Mouse (Mus musculus) forebrain, postnatal 0 days (tissue): ENCODE results near the gene Tet1. TPM values are rescaled to one million over a fixed set of nuclear protein-coding genes. Genes with fewer than 3 reads are reported as not detected.

Experiments used
- ATAC-seq: fragments of 200-750 bp; cut with Nextera tagmentation; 2 replicates; pipeline ENCODE4 v1.8.0; 2017; ENCODE audit warnings: mild to moderate bottlenecking, moderate library complexity
- DNase-seq: peaks from one replicate; pipeline ENCODE4 v3.0.0-alpha.2; 2015
- H3K27ac ChIP-seq: fragments of 300-500 bp; sonication (generic); 2 replicates; pipeline ENCODE4 v1.5.1; 2014; ENCODE audit warnings: low read depth, mild to moderate bottlenecking, antibody characterized with exemption, low read length, moderate library complexity, mixed read lengths
- H3K27me3 ChIP-seq: fragments of 300-500 bp; sonication (generic); 2 replicates; pipeline ENCODE4 v1.6.1; 2014; ENCODE audit warnings: mild to moderate bottlenecking, low read length, mixed read lengths; ENCODE audit not compliant: insufficient read depth
- H3K36me3 ChIP-seq: fragments of 300-500 bp; sonication (generic); 2 replicates; pipeline ENCODE4 v1.6.1; 2014; ENCODE audit warnings: mild to moderate bottlenecking, moderate library complexity; ENCODE audit not compliant: insufficient read depth
- H3K4me1 ChIP-seq: fragments of 300-500 bp; sonication (generic); 2 replicates; pipeline ENCODE4 v1.6.1; 2014; ENCODE audit warnings: antibody characterized with exemption; ENCODE audit not compliant: insufficient read depth
- H3K4me2 ChIP-seq: fragments of 300-500 bp; sonication (generic); 2 replicates; pipeline ENCODE4 v1.6.1; 2014; ENCODE audit warnings: low read depth, mild to moderate bottlenecking, moderate library complexity
- H3K4me3 ChIP-seq: fragments of 300-500 bp; sonication (generic); 2 replicates; pipeline ENCODE4 v1.5.1; 2014; ENCODE audit warnings: low read depth, low read length, mixed read lengths
- H3K9ac ChIP-seq: fragments of 300-500 bp; sonication (generic); 2 replicates; pipeline ENCODE4 v1.6.1; 2014; ENCODE audit warnings: mild to moderate bottlenecking
- H3K9me3 ChIP-seq: fragments of 300-500 bp; sonication (generic); 2 replicates; pipeline ENCODE4 v1.6.1; 2016; ENCODE audit warnings: low read length
- CTCF ChIP-seq: sonication (generic); IDR thresholded peaks from 2 replicates; pipeline ENCODE4 v1.5.1; 2016; ENCODE audit warnings: antibody characterized with exemption, control low read depth, low read depth
- WGBS: fragments of 180-500 bp; shearing (Covaris S2); extraction: QIAGEN DNeasy Blood & Tissue Kit; methylation state at CpG from one replicate; pipeline ENCODE4 v1.1.7; 2014; 5-methylcytosine and 5-hydroxymethylcytosine counted together
- polyA plus RNA-seq: library from polyadenylated mRNA; unstranded; fragments of >200 nt; fragmentation: Nextera tagmentation; extraction: Ambion mirVana; gene quantifications from 2 replicates; pipeline ENCODE4 v1.2.1, GENCODE M21; 2015
- total RNA-seq: library from RNA; depleted of rRNA; stranded (reverse); fragments of >200 nt; gene quantifications from 2 replicates; pipeline ENCODE4 v1.2.3, GENCODE M21; 2014

Tet1 gene
- total and polyA plus RNA-seq, 2 experiments from 2014 or later = 32.1 to 32.7 TPM

- ATAC-seq (no peak), DNase-seq (no peak)
- no peak overlapping the region for H3K4me3 ChIP-seq
- no peak overlapping the region for H3K27ac ChIP-seq
- H3K27me3 ChIP-seq = no peaks in the 10 kb centered on the region
- no peak for TF ChIP-seq CTCF
- H3K9me3 ChIP-seq = no peaks in the 10 kb centered on the region
- no peak overlapping the region for H3K9ac ChIP-seq
- no peaks in the 10 kb centered on the region for H3K36me3 ChIP-seq
- H3K4me1 ChIP-seq = no peaks in the 10 kb centered on the region
- no peak overlapping the region for H3K4me2 ChIP-seq
- WGBS = 29% methylated on average over 4 of the region's 4 CpGs
Observed at GRCm38 (mm10) chr10:62892549-62893232, 16.1 kb downstream of the Tet1 start.

GRCm38 (mm10) chr10:62891025-62891424 lies 17.8 kb downstream of the Tet1 start:
- no peak overlapping the region for H3K4me2 ChIP-seq
- no peak overlapping the region for H3K9ac ChIP-seq
- H3K9me3 ChIP-seq = no peaks in the 10 kb centered on the region
- DNase-seq (no peak), ATAC-seq (no peak)
- TF ChIP-seq CTCF = no peak
- H3K4me1 ChIP-seq = peaks cover 1% of the 10 kb centered on the region; the same call in 1 of the 2 replicates
- H3K27me3 ChIP-seq = no peaks in the 10 kb centered on the region
- no peak overlapping the region for H3K4me3 ChIP-seq
- no peaks in the 10 kb centered on the region for H3K36me3 ChIP-seq
- no peak overlapping the region for H3K27ac ChIP-seq
- WGBS = 92% methylated on average over 3 of the region's 3 CpGs

- DNase-seq = no peak
- no peak for TF ChIP-seq CTCF
- 1% methylated on average over 56 of the region's 56 CpGs for WGBS
- no peaks in the 10 kb centered on the region for H3K9me3 ChIP-seq
- H3K36me3 ChIP-seq = no peaks in the 10 kb centered on the region
- ATAC-seq = peak; percentile 76
- peak overlapping the region; percentile 43 for H3K4me3 ChIP-seq
- H3K4me2 ChIP-seq = peak overlapping the region; percentile 76
- H3K27ac ChIP-seq = no peak overlapping the region
- peaks cover 4% of the 10 kb centered on the region; the same call in 1 of the 2 replicates for H3K4me1 ChIP-seq
- H3K9ac ChIP-seq = peak overlapping the region; percentile 39
- no peaks in the 10 kb centered on the region; the same call in 1 of the 2 replicates for H3K27me3 ChIP-seq
Observed at GRCm38 (mm10) chr10:62886799-62887591, 21.8 kb downstream of the Tet1 start.

GRCm38 (mm10) chr10:62885969-62886798 lies 22.6 kb downstream of the Tet1 start:
- WGBS = under 1% methylated on average over 38 of the region's 38 CpGs
- peak; percentile 48 for DNase-seq

GRCm38 (mm10) chr10:62885460-62885859 lies 23.3 kb downstream of the Tet1 start:
- H3K27ac ChIP-seq = no peak overlapping the region
- DNase-seq (no peak), ATAC-seq (no peak)
- H3K4me1 ChIP-seq = peaks cover 4% of the 10 kb centered on the region; the same call in 1 of the 2 replicates
- H3K36me3 ChIP-seq = no peaks in the 10 kb centered on the region
- no peak for TF ChIP-seq CTCF
- peak overlapping the region; percentile 76 for H3K4me2 ChIP-seq
- no peaks in the 10 kb centered on the region; the same call in 1 of the 2 replicates for H3K27me3 ChIP-seq
- H3K4me3 ChIP-seq = 0 out of 2 replicates have a peak overlapping the region, but pooled peaks have one; percentile 43
- H3K9ac ChIP-seq = no peak overlapping the region
- WGBS = 50% methylated on average over 10 of the region's 10 CpGs
- no peaks in the 10 kb centered on the region for H3K9me3 ChIP-seq

More at GRCm38 (mm10) chr10:62885969-62886798, 22.6 kb downstream of the Tet1 start:
- peak overlapping the region; percentile 76 for H3K4me2 ChIP-seq
- no peaks in the 10 kb centered on the region for H3K9me3 ChIP-seq
- ATAC-seq = peak; percentile 49; the same call in 1 of the 2 replicates
- peak overlapping the region; percentile 43 for H3K4me3 ChIP-seq
- H3K36me3 ChIP-seq = no peaks in the 10 kb centered on the region
- H3K9ac ChIP-seq = peak overlapping the region; percentile 39; the same call in 1 of the 2 replicates
- H3K4me1 ChIP-seq = peaks cover 4% of the 10 kb centered on the region; the same call in 1 of the 2 replicates
- no peak for TF ChIP-seq CTCF
- no peak overlapping the region for H3K27ac ChIP-seq
- H3K27me3 ChIP-seq = no peaks in the 10 kb centered on the region; the same call in 1 of the 2 replicates

GRCm38 (mm10) chr10:62884517-62884916 lies 24.3 kb downstream of the Tet1 start:
- no peak for TF ChIP-seq CTCF
- DNase-seq (no peak), ATAC-seq (no peak)
- no peaks in the 10 kb centered on the region; the same call in 1 of the 2 replicates for H3K27me3 ChIP-seq
- H3K4me1 ChIP-seq = peaks cover 4% of the 10 kb centered on the region; the same call in 1 of the 2 replicates
- no peak overlapping the region for H3K4me2 ChIP-seq
- H3K27ac ChIP-seq = no peak overlapping the region
- WGBS = 83% methylated on average over 1 of the region's 1 CpGs
- no peaks in the 10 kb centered on the region for H3K36me3 ChIP-seq
- no peak overlapping the region for H3K4me3 ChIP-seq
- no peak overlapping the region for H3K9ac ChIP-seq
- no peaks in the 10 kb centered on the region for H3K9me3 ChIP-seq
